Mouse (Mus musculus): ENCODE results near the gene Carnmt1. TPM values are rescaled to one million over a fixed set of nuclear protein-coding genes. Genes with fewer than 3 reads are reported as not detected.

Carnmt1 gene
- total and polyA plus RNA-seq, 3 experiments: 13.0 to 36.4 (median 32.8) TPM

GRCm38 (mm10) chr19:18663904-18664303, 6.7 kb upstream of the Carnmt1 start:
- no peak for TF ChIP-seq CTCF (IDR thresholded peaks at IDR 0.05)
- no peak for TF ChIP-seq POLR2A (IDR thresholded peaks at IDR 0.05; ENCODE audit: insufficient read depth, low read depth, low read length)
- TF ChIP-seq EP300 (IDR thresholded peaks at IDR 0.05; ENCODE audit: insufficient read depth, low read depth, low read length): no peak
- H3K27ac ChIP-seq: no peak overlapping the region
- WGBS: 50% methylated on average over 2 of the region's 2 CpGs
- H3K4me1 ChIP-seq (ENCODE audit: control insufficient read depth, insufficient read depth, low read length): no peaks in the 10 kb centered on the region
- H3K27me3 ChIP-seq (ENCODE audit: control insufficient read depth, insufficient read depth, low read length): no peaks in the 10 kb centered on the region
- intact Hi-C loops (cut with DNase I): no loop called here
- DNase-seq: no peak
- H3K79me2 ChIP-seq (replicated peaks; ENCODE audit: control insufficient read depth, insufficient read depth, low read length): no peaks in the 10 kb centered on the region
- no peaks in the 10 kb centered on the region for H3K36me3 ChIP-seq (ENCODE audit: control insufficient read depth, insufficient read depth, low read length)
- no peak overlapping the region for H3K4me3 ChIP-seq
- H3K9ac ChIP-seq (ENCODE audit: low read depth, low read length): no peak overlapping the region

GRCm38 (mm10) chr19:18666966-18667365, 3.6 kb upstream of the Carnmt1 start:
- intact Hi-C loops (cut with DNase I): no loop called here
- Histone ChIP-seq H3K4me3 (no peak overlapping the region), H3K36me3 (ENCODE audit: control insufficient read depth, insufficient read depth, low read length) (0 out of 2 replicates have a peak, but pooled peaks cover 2% of the 10 kb centered on the region), H3K27ac (no peak overlapping the region), H3K27me3 (ENCODE audit: control insufficient read depth, insufficient read depth, low read length) (no peaks in the 10 kb centered on the region), H3K4me1 (ENCODE audit: control insufficient read depth, insufficient read depth, low read length) (peaks cover 1% of the 10 kb centered on the region; the same call in 1 of the 2 replicates), H3K9ac (ENCODE audit: low read depth, low read length) (no peak overlapping the region), H3K79me2 (replicated peaks; ENCODE audit: control insufficient read depth, insufficient read depth, low read length) (no peaks in the 10 kb centered on the region)
- no peak for TF ChIP-seq EP300 (IDR thresholded peaks at IDR 0.05; ENCODE audit: insufficient read depth, low read depth, low read length)
- no peak for TF ChIP-seq CTCF (IDR thresholded peaks at IDR 0.05)
- TF ChIP-seq POLR2A (IDR thresholded peaks at IDR 0.05; ENCODE audit: insufficient read depth, low read depth, low read length): no peak
- WGBS: 91% methylated on average over 7 of the region's 7 CpGs
- DNase-seq: no peak

GRCm38 (mm10) chr19:18669551-18669950, 1.0 kb upstream of the Carnmt1 start:
- no peaks in the 10 kb centered on the region for H3K27me3 ChIP-seq (ENCODE audit: control insufficient read depth, insufficient read depth, low read length)
- H3K4me3 ChIP-seq: no peak overlapping the region
- peaks cover 11% of the 10 kb centered on the region for H3K36me3 ChIP-seq (ENCODE audit: control insufficient read depth, insufficient read depth, low read length)
- peaks cover 1% of the 10 kb centered on the region; the same call in 1 of the 2 replicates for H3K4me1 ChIP-seq (ENCODE audit: control insufficient read depth, insufficient read depth, low read length)
- no peak overlapping the region for H3K27ac ChIP-seq
- H3K9ac ChIP-seq (ENCODE audit: low read depth, low read length): no peak overlapping the region
- intact Hi-C loops (cut with DNase I): no loop called here
- WGBS: 95% methylated on average over 7 of the region's 7 CpGs
- H3K79me2 ChIP-seq (replicated peaks; ENCODE audit: control insufficient read depth, insufficient read depth, low read length): no peaks in the 10 kb centered on the region; the same call in 1 of the 2 replicates
- TF ChIP-seq POLR2A (IDR thresholded peaks at IDR 0.05; ENCODE audit: insufficient read depth, low read depth, low read length) (no peak), CTCF (IDR thresholded peaks at IDR 0.05) (no peak), EP300 (IDR thresholded peaks at IDR 0.05; ENCODE audit: insufficient read depth, low read depth, low read length) (no peak)
- DNase-seq: no peak

GRCm38 (mm10) chr19:18671056-18671741, 635 bp downstream of the Carnmt1 start:
- intact Hi-C loops (cut with DNase I): loop anchor here (2.0 kb wide), 1 partner anchor 42 kb away; the partner anchor contains the start of gene D030056L22Rik
- DNase-seq: peak; percentile 61 to 69

GRCm38 (mm10) chr19:18672498-18672897, 1.9 kb downstream of the Carnmt1 start:
- intact Hi-C loops (cut with DNase I): no loop called here
- H3K4me1 ChIP-seq (ENCODE audit: control insufficient read depth, insufficient read depth, low read length): peaks cover 1% of the 10 kb centered on the region; the same call in 1 of the 2 replicates
- peaks cover 11% of the 10 kb centered on the region for H3K36me3 ChIP-seq (ENCODE audit: control insufficient read depth, insufficient read depth, low read length)
- WGBS: 57% methylated on average over 3 of the region's 3 CpGs
- no peak overlapping the region for H3K27ac ChIP-seq
- H3K4me3 ChIP-seq: no peak overlapping the region
- DNase-seq: no peak
- no peak overlapping the region for H3K9ac ChIP-seq (ENCODE audit: low read depth, low read length)
- no peaks in the 10 kb centered on the region for H3K27me3 ChIP-seq (ENCODE audit: control insufficient read depth, insufficient read depth, low read length)
- peaks cover 2% of the 10 kb centered on the region; the same call in 1 of the 2 replicates for H3K79me2 ChIP-seq (replicated peaks; ENCODE audit: control insufficient read depth, insufficient read depth, low read length)
- TF ChIP-seq CTCF (IDR thresholded peaks at IDR 0.05): no peak
- no peak for TF ChIP-seq EP300 (IDR thresholded peaks at IDR 0.05; ENCODE audit: insufficient read depth, low read depth, low read length)
- TF ChIP-seq POLR2A (IDR thresholded peaks at IDR 0.05; ENCODE audit: insufficient read depth, low read depth, low read length): no peak

More at GRCm38 (mm10) chr19:18671056-18671741, 635 bp downstream of the Carnmt1 start:
- Histone ChIP-seq H3K4me1 (ENCODE audit: control insufficient read depth, insufficient read depth, low read length) (peaks cover 1% of the 10 kb centered on the region; the same call in 1 of the 2 replicates), H3K27me3 (ENCODE audit: control insufficient read depth, insufficient read depth, low read length) (no peaks in the 10 kb centered on the region), H3K9ac (ENCODE audit: low read depth, low read length) (peak overlapping the region; percentile 73), H3K4me3 (peak overlapping the region; percentile 76), H3K27ac (peak overlapping the region; percentile 79), H3K36me3 (ENCODE audit: control insufficient read depth, insufficient read depth, low read length) (peaks cover 11% of the 10 kb centered on the region), H3K79me2 (replicated peaks; ENCODE audit: control insufficient read depth, insufficient read depth, low read length) (no peaks in the 10 kb centered on the region; the same call in 1 of the 2 replicates)
- under 1% methylated on average over 64 of the region's 64 CpGs for WGBS
- TF ChIP-seq POLR2A (IDR thresholded peaks at IDR 0.05; ENCODE audit: insufficient read depth, low read depth, low read length) (no peak), CTCF (IDR thresholded peaks at IDR 0.05) (no peak), EP300 (IDR thresholded peaks at IDR 0.05; ENCODE audit: insufficient read depth, low read depth, low read length) (no peak)

GRCm38 (mm10) chr19:18673116-18673515, 2.6 kb downstream of the Carnmt1 start:
- no peak for DNase-seq
- Histone ChIP-seq H3K27ac (no peak overlapping the region), H3K4me1 (ENCODE audit: control insufficient read depth, insufficient read depth, low read length) (peaks cover 1% of the 10 kb centered on the region; the same call in 1 of the 2 replicates), H3K4me3 (no peak overlapping the region), H3K27me3 (ENCODE audit: control insufficient read depth, insufficient read depth, low read length) (no peaks in the 10 kb centered on the region), H3K9ac (ENCODE audit: low read depth, low read length) (no peak overlapping the region), H3K36me3 (ENCODE audit: control insufficient read depth, insufficient read depth, low read length) (peaks cover 11% of the 10 kb centered on the region), H3K79me2 (replicated peaks; ENCODE audit: control insufficient read depth, insufficient read depth, low read length) (peaks cover 2% of the 10 kb centered on the region; the same call in 1 of the 2 replicates)
- intact Hi-C loops (cut with DNase I): no loop called here
- 51% methylated on average over 4 of the region's 4 CpGs for WGBS
- TF ChIP-seq CTCF (IDR thresholded peaks at IDR 0.05): no peak
- TF ChIP-seq EP300 (IDR thresholded peaks at IDR 0.05; ENCODE audit: insufficient read depth, low read depth, low read length): no peak
- TF ChIP-seq POLR2A (IDR thresholded peaks at IDR 0.05; ENCODE audit: insufficient read depth, low read depth, low read length): no peak
